Mouse (Mus musculus) G1E (cell line): ENCODE measurements around the gene Map4k4.

Experiments used
- CTCF ChIP-seq: IDR thresholded peaks from 2 replicates; pipeline ENCODE4 v1.5.1; 2012; ENCODE audit warnings: low read depth, low read length, inconsistent platforms, mixed read lengths
- GATA1 ChIP-seq: IDR thresholded peaks from 2 replicates; pipeline ENCODE4 v1.6.1; 2012; ENCODE audit warnings: borderline replicate concordance, low read length, inconsistent platforms, mixed read lengths
- POLR2AphosphoS5 ChIP-seq: IDR thresholded peaks from 2 replicates; pipeline ENCODE4 v1.6.1; 2012; ENCODE audit warnings: low read depth, low read length, inconsistent platforms; ENCODE audit not compliant: insufficient replicate concordance

GRCm38 (mm10) chr1:40031626-40032025 lies 130.9 kb downstream of the Map4k4 start:
- TF ChIP-seq CTCF = no peak
- TF ChIP-seq GATA1 = no peak
- no peak for TF ChIP-seq POLR2AphosphoS5
